Mouse (Mus musculus) yolk sac, embryonic 10.5 days (tissue): ENCODE measurements around the gene Chst11.
A peak's percentile ranks its signal among the peaks of the same experiment; 100 is the strongest.

Experiments used
- DNase-seq: peaks from one replicate; pipeline ENCODE4 v3.0.0-alpha.2; 2017; ENCODE audit warnings: low spot score

Gene Chst11

GRCm38 (mm10) chr10:83141434-83141833 lies 156.1 kb downstream of the Chst11 start:
- no peak for DNase-seq

DNA sequence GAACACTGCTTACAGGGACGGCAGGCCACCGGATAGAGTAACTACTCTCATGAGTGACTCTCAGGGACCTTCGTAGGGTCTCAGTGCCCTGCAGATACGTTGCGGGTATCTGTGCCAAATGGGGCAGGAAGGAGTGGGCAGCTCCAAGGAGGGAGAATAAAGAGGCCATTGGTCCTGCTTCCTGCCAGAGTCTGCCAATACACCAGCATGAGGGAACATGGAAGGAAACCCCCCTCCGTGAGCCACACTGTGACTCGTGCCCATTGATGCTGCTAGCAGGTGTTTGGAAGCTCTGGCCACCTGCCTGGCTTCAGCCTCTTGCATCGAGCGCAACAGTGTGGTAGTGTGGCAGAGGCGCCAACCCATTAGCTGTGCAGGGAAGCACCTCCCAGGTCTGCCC lies 157.8 kb downstream of the Chst11 start:
- no peak for DNase-seq

DNA sequence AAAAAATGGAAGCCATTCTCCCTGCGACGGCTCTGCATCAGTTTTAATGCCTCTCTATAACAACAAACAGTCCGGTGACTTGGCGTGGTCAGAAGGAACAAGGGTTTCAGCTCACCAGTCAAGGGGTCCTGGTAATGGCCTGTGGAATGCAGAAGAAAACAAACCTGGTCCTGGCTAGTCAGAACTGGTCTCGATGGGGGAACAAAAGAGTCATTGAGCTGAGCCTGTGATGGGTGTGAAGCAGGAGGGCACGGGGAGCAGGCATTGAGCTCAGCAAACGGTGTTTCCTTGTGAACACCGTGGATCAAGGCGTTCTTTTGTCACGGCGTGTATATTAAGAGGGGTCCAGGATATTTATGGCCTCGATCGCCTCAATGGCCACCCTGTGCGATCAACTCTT lies 160.5 kb downstream of the Chst11 start:
- no peak for DNase-seq

DNA sequence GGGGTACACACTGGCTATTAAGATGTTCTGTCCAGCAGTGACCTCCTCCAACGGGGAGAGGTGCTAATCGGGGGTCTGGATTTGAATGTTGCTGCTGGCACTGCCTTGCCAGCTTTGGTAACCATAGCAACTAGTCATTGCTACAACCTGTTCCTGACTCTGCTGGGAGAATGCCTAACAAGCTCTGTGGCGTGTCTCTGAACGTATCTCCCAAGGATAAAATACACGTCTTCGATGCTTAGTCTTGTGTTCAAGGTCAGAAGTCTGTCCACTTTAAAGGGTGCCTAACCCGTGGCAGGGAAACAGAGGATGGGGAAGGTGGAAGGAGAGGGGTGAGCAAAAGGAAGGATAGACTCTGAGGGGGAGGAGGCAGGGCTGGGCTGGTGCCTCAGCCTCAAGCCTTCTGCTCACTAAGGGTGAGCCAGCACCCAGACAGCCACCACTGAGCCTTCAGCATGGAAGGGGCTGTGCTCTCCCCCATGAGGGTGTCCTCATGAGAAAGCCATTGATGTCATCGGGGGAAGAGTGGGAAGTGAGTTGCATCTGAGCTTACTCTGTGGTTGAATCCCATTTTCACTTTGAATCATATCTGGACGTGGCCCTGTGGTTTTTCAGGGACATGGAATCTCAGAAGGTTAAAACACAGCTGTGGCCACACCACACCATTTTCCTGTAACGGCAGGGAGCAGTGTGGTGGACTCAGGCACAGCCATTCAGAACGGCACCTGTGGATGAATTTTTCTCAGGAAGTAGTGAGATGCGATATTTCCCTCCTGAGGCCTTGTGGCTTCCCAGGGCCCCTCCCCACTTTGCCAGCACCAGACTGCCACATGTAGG lies 164.3 kb downstream of the Chst11 start:
- no peak for DNase-seq

- no peak for DNase-seq
These were observed 165.3 kb downstream of the Chst11 start for GRCm38 (mm10) chr10:83150587-83150986.

GRCm38 (mm10) chr10:83151362-83151761 lies 166.1 kb downstream of the Chst11 start:
- DNase-seq = no peak

- DNase-seq = no peak
These were observed 166.8 kb downstream of the Chst11 start for GRCm38 (mm10) chr10:83151896-83152685.

GRCm38 (mm10) chr10:83152723-83153122 lies 167.4 kb downstream of the Chst11 start:
- DNase-seq = no peak

DNA sequence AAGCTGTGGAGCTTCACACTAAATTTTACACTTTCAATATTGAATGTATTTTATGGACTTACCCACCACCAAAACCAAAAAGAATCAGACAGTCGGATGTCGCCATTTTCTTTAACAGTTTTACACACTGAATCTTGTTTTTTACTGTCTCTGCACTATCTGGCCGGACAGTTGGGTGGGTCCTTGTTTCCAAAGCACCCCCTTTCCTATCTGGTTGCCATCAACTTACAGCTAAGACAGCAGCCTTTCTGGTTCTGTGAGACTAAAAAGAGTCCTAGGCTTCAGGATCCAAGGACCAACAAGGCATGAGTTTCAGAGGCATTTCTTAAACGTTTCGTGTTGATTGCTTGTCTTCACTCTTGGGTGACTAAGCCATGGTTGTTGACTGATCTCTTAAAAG lies 168.1 kb downstream of the Chst11 start:
- DNase-seq = no peak

DNA sequence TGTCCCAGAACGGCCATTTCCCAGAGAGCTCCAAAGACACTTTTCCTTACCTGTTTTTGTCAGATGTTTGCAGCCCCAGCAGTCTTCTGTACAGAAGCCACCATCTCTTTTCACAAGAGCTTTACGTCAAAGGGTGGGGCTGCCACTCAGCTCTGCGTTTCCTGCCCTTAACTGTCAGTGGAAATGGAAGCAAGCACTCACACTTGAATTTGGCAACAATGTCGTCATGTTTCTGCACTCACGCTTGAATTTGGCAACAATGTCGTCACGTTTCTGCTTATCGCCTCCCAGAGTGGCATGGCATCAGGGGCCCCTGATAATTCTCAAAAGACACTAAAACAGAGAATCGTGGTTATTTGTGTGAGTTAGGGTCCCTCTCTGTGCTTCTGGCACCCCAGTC lies 168.6 kb downstream of the Chst11 start:
- no peak for DNase-seq

- DNase-seq = no peak
These were observed 172.0 kb downstream of the Chst11 start for GRCm38 (mm10) chr10:83157289-83157688.

DNA sequence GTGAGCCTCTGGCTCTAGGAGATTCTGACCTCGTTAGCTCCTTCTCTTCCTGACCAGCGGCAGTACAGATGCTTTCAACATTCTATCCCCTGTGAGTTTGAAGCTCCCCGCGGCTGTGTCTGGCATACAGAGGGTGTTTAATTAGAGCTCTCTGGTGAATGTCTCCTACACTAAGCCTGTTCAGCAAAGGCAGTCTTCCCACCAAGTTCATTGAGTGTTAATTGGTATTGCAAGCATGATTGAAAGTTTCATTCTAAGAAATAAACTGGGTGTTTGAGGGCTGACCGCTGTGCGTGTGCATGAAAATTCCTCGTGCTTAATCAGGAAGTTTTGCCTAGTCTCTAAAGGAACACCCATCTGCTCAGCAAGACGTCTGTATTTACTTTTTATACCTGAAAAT lies 173.0 kb downstream of the Chst11 start:
- no peak for DNase-seq

DNA sequence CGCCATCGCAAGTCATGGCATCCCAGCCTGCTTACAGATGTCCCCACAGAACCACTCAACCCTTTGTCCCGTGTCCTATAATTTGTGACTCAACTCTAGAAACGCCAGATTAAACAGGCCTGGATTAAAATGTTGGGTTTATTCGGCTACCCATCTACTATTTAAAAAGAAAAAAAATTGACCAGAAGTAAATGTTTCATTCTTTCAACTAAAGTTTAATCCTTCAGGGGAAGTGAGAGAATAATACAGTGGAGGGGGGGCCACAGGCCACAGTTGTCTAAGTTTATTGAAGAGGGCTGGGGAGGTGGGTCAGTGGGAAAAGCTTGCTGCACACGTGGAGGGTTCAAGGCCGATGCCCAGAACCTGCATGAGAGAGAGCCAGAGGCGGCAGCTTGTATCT lies 173.9 kb downstream of the Chst11 start:
- DNase-seq = no peak

- peak; percentile 36 for DNase-seq
These were observed 176.5 kb downstream of the Chst11 start for GRCm38 (mm10) chr10:83161656-83162365.

DNA sequence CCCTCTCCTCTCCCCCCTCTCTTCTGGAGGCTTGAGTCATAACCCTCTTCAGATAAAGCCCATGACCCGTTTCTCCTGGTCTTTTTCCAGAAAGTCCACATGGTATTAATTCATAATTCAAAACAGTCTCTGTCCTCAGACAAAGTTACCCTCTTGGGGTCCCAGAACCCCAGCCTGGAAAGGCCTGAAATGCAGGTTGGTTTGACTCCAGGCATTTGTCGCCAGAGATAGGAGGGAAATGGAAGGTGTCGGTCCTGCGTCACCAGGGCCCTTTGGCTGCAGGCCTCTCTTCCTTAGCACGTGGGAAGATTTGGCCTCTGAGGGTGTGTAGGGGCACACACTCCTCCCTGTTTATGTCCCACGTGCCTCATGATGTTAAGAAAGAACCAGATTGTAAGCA lies 178.6 kb downstream of the Chst11 start:
- no peak for DNase-seq

GRCm38 (mm10) chr10:83164901-83165435 lies 179.7 kb downstream of the Chst11 start:
- no peak for DNase-seq

- no peak for DNase-seq
These were observed 180.4 kb downstream of the Chst11 start for GRCm38 (mm10) chr10:83165521-83166243.

DNA sequence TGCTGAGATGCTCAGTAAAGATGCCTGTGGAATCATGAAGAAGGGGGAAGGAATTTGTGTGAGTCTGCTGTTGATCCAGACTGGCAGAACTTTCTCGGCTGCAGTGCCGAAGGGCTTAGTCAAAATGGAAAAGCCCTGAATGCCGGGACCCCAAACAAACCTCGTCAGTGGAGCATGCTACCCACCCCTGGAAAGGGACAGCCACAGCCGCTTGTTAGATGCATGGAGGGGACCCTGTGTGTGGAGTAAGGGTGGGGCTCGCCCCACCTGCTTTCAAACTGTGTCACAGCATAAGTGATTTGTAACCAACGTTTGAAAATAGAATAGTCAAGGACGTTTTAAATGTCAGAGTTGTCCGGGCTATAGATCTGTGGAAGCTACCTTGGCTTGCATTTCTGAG lies 181.0 kb downstream of the Chst11 start:
- no peak for DNase-seq

- DNase-seq = no peak
These were observed 182.2 kb downstream of the Chst11 start for GRCm38 (mm10) chr10:83167492-83167891.

DNA sequence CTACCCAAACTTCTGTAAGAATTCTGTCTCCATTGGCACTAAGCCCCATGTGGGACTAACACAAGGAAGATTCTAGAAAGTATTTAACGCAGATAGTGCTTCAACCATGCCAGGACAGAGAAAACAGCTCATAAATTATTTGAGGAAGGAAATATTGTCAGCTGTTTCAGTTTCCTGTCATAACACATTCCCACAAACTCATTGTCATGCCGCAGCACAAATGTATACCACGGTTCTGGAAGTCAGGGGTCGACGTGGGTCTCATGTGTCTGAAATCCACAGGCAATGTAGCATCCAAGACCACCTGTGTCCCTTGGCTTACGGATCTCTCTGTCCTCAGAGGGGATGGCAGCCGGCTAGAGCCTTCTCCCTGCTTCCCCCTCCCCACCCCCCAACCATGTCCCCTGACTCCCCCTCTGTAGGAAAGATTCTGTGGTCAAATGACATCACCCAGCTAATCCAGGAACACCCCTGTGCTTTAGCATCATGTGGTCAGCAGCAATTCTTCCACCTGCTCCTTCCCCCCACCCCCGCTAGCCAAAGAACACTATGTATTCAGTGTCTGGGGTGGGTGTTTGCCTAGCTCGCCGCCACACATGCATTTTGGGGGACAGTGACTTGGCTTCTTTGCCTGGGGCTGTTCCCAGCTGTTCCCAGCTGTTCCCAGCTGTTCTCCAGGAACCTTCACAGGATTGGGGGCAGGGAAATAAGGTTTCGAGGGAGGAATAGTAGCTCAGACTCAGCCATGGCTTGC lies 183.2 kb downstream of the Chst11 start:
- DNase-seq = no peak

DNA sequence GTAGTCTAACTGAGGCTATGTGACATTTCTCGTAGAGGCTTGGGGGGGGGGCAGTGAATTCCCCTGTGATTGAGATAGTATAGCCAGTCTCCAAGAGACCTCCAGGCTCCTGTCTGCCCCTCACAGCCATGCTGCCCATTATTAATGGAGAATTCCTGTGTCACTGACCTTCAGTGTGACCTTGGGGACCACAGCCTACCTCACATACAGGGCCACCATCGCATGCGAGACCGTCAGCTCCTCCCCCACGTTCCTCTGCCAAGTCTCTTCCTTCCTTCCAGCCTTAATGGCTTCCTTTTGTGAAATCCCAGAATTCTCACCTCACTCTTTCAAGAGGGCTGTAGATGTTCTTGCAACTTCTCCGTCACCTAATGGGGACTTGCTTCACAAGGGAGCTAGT lies 184.3 kb downstream of the Chst11 start:
- no peak for DNase-seq
